Mouse (Mus musculus) embryonic fibroblast, embryonic 13.5 days (primary cell): ENCODE measurements at regions not wholly inside any gene's neighbourhood (a gene's known extent, or its start where the extent isn't known, plus 50 kb on each side); places are given as distances from the start of the nearest gene placed in this dataset.

Source experiments
- H3K27ac ChIP-seq: 2 replicates; pipeline ENCODE4 v1.5.1; 2012; ENCODE audit warnings: low read length, control low read depth, inconsistent platforms; ENCODE audit not compliant: insufficient read depth
- H3K4me1 ChIP-seq: 2 replicates; pipeline ENCODE4 v1.6.1; 2011; ENCODE audit warnings: low read length; ENCODE audit not compliant: control insufficient read depth, insufficient read depth
- H3K4me3 ChIP-seq: 2 replicates; pipeline ENCODE4 v1.5.1; 2011; ENCODE audit warnings: mild to moderate bottlenecking, control low read depth, low read length; ENCODE audit not compliant: insufficient read depth
- CTCF ChIP-seq: IDR thresholded peaks from 2 replicates; pipeline ENCODE4 v1.5.1; 2011; ENCODE audit warnings: mild to moderate bottlenecking, control low read depth, low read length, moderate library complexity, borderline replicate concordance; ENCODE audit not compliant: insufficient read depth
- POLR2A ChIP-seq: IDR thresholded peaks from 2 replicates; pipeline ENCODE4 v1.6.1; 2011; ENCODE audit warnings: low read depth, mild to moderate bottlenecking, control low read depth, low read length, moderate library complexity

DNA sequence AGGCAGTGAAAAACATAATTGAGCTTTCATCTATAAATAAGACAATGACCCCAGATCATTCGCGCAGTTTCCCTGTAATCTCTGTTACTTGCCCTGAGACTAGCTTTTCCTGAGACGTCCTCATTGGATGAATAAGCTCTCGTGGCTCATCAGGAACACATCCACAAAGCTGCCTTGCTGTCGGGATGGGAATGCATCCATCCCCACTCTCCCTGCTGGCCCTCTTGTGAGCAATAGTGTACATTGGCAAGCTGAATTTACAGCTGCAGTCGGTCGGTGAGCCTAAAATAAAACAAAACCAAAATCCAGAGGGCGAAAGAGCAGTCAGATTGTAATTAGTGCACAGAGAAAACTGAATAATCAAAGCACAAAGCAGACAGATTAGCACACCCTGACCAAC lies 74.5 kb upstream of the Dpyd start:
- H3K4me3 ChIP-seq, result no peak overlapping the region
- TF ChIP-seq POLR2A (no peak), CTCF (no peak)
- H3K4me1 ChIP-seq, result no peaks in the 10 kb centered on the region
- H3K27ac ChIP-seq, result no peak overlapping the region

DNA sequence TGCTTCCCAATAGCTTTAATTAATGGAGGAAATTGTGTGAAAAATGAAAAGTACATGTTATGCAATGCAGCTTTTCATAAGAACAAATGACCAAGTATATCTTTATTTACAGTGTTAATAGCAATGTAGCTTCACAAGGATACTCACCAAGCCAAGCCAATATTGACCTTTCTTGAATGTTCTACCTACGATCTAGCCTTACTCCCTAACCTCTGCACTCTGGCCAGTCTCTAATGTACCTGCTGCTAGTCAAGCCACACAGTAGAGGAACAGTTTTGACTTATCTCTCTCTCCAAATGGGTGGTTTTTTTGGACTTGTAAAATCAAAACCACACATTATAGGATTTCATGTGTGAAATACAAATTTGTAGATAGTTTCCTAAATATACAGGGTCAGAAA lies 70.8 kb upstream of the Dpyd start:
- TF ChIP-seq CTCF (no peak), POLR2A (no peak)
- H3K4me1 ChIP-seq, result no peaks in the 10 kb centered on the region
- H3K4me3 ChIP-seq, result no peak overlapping the region
- H3K27ac ChIP-seq, result no peak overlapping the region

DNA sequence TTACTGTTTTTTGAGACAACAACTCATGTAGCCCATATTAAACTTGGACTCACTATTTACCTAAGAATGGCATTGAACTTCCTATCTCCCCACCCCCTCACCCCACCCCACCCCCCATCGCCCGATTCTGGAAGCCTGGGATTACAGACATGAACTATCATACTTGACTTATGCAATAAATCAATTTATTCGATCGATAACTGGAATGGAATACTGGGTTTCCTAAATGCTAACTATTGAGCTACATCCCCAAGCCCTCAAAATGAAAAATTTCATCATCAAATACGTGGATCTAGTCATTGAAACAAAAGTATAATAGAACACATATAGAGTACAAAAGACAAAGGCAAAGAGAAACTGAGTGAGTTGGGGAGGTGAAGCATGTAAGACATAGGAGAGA lies 70.1 kb upstream of the Dpyd start:
- Histone ChIP-seq H3K4me3 (no peak overlapping the region), H3K27ac (no peak overlapping the region), H3K4me1 (no peaks in the 10 kb centered on the region)
- TF ChIP-seq POLR2A (no peak), CTCF (no peak)

DNA sequence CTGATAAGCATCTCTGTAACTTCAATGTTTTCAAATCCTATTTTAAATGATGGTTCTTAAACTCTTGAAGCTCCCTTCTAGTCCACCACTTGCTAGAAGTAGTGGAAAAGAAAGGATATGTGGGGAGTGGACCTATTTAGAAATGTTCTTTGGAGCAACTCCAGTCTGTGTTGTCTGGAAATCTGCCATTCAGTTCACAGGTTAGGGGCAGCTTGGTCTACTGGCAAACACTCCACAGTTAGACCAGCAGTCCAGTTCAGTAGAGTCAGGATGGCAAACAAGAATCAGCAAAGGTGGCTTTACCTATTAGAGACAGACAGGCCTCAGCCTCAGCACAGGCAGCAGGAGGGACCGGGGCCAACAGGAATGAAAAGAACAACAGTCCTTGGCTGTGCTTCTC lies 67.3 kb upstream of the Dpyd start:
- no peaks in the 10 kb centered on the region for H3K4me1 ChIP-seq
- H3K27ac ChIP-seq, result no peak overlapping the region
- no peak overlapping the region for H3K4me3 ChIP-seq
- no peak for TF ChIP-seq POLR2A
- no peak for TF ChIP-seq CTCF

DNA sequence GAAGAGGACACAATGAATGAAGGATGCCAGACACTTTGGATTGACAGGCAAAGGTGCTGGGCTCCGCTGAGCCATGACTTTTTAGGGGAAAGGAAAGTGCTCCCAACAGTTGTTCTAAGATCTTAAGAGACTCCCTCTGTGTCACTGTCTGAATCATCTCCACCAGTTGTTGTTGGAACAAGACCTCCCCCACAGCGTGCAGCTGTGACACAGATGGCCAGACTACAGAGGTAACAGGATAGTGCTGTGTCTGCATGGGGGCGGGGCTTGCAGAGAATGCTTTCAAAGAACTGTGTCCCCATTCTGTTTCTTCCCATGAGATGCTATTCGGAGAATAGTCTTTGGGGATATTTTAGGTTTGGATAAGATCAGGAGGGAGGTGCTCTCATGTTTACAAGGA lies 61.7 kb upstream of the Dpyd start:
- H3K4me1 ChIP-seq, result no peaks in the 10 kb centered on the region
- H3K4me3 ChIP-seq, result no peak overlapping the region
- no peak overlapping the region for H3K27ac ChIP-seq
- TF ChIP-seq POLR2A (no peak), CTCF (no peak)

DNA sequence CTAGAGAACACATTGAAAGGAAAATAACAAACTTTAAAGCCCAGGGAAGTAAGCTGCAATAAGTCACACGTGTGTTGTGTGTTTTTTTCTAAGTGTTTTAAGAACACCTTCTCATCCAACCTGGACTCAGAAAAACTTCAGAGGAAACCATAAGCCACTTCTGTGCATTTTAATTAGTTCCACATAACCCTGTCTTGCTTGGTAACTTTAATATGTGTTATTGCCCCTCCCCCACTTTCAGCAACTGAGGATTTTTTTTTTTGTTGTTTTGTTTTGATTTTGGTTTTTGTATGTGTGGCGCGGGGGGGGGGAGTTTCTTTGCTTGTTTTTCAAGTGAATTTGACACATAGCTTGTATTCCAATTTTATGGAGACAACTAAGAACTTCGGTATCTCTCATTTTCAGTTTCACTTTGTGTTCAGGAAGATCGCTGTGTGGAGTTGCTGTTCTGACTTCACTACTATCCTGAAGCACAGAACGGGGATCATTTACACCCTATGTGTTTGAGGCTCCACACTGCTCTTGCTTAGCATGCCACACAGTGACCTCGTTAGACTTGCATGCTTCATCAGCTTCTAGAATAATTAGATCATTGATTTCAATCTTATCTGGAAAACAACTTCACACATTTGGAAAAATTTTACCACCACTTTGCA lies 54.2 kb upstream of the Dpyd start:
- Histone ChIP-seq H3K4me3 (no peak overlapping the region), H3K27ac (no peak overlapping the region), H3K4me1 (no peaks in the 10 kb centered on the region)
- no peak for TF ChIP-seq CTCF
- no peak for TF ChIP-seq POLR2A

DNA sequence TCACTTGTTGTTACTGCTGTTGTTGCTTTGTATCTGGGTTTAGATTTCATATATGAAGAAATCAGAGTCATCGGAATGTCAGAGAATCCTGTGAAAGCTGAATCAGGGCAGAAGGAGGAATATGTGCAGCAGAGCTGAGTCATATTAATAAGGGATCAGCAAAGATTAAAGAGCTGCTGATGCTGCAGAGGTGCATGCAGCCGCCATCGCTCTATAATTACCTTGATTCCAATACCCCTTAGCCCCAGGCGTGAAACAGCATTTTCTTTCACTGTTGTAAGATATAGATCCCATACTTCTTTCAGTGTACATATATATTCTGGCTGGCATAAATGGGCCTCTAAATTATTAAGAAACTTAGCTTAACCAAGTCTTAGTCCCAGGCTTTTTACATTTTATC lies 51.1 kb upstream of the Dpyd start:
- no peak overlapping the region for H3K27ac ChIP-seq
- H3K4me3 ChIP-seq, result no peak overlapping the region
- H3K4me1 ChIP-seq, result no peaks in the 10 kb centered on the region
- TF ChIP-seq CTCF (no peak), POLR2A (no peak)

DNA sequence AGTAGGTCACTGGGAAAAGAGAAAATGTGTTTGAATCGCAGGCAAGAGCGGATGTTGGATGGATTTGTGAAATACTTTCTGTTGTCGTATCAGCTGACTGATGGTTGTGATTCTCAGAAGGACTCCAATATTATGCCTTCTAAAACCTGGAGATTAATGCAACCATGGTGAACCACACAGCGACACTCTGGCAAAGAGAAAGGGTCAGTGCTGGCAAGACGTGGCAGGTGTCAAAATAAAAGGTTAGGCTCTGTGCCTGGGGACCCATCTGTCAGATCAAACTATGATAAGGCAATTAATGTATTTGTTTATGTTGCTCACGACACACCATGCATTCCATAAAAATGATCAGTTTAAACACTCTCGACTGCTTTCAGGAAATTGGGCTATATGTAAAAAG lies 50.0 kb upstream of the Dpyd start:
- Histone ChIP-seq H3K27ac (no peak overlapping the region), H3K4me3 (no peak overlapping the region), H3K4me1 (no peaks in the 10 kb centered on the region)
- TF ChIP-seq CTCF (no peak), POLR2A (no peak)
